33 mouse cellular contexts compared by ENCODE assay signal in genomic region chr13:23925792-23926191, GRCm38 (mm10). TPM values are rescaled to one million over a fixed set of nuclear protein-coding genes. Genes with fewer than 3 reads are reported as not detected.
"Had no signal": no experiment of that assay in that cellular context is flagged by ENCODE, and none has a peak within 500 bp of the region (broad histone marks: within the 10 kb centered on the region; RNA-seq: fewer than 3 reads in every experiment).

No protein-coding gene starts in this region.

- H3K27ac ChIP-seq: heart, embryonic 10.5 days; hindbrain, embryonic 10.5 days; hindbrain, embryonic 12.5 days; hindbrain, embryonic 14.5 days; intestine, embryonic 15.5 days; kidney, embryonic 15.5 days; kidney, postnatal 0 days; limb, embryonic 13.5 days; limb, embryonic 15.5 days; liver, embryonic 12.5 days; liver, embryonic 14.5 days had no signal

- DNase-seq: gastrocnemius, postnatal 10 days; gastrocnemius, postnatal 25 days; heart, adult 18-20 months; heart, postnatal 10 days; heart, postnatal 4 days; kidney, adult 11 months; kidney, adult 2 months; kidney, postnatal 14 days; kidney, postnatal 36 days; layer of hippocampus, adult 9-11 months; layer of hippocampus, postnatal 36 days; left cerebral cortex, postnatal 4 days; lung, adult 18-20 months had no signal

- H3K4me3 ChIP-seq: heart, embryonic 10.5 days; heart, embryonic 12.5 days; hindbrain, embryonic 10.5 days; hindbrain, embryonic 12.5 days; intestine, embryonic 15.5 days; kidney, embryonic 15.5 days; limb, embryonic 13.5 days; limb, embryonic 15.5 days; liver, embryonic 12.5 days had no signal

- ATAC-seq: hindbrain, embryonic 16.5 days; inflammation-experienced regulatory T-cells, adult 6 months; intestine, embryonic 15.5 days; liver, embryonic 12.5 days had no signal

- H3K27me3 ChIP-seq: heart, embryonic 12.5 days; hindbrain, embryonic 12.5 days; intestine, embryonic 15.5 days; kidney, embryonic 15.5 days; limb, embryonic 13.5 days; limb, embryonic 15.5 days; liver, embryonic 12.5 days had no signal

- H3K9ac ChIP-seq: heart, embryonic 12.5 days; hindbrain, embryonic 12.5 days; hindbrain, embryonic 14.5 days; intestine, embryonic 15.5 days; kidney, embryonic 15.5 days; limb, embryonic 13.5 days; limb, embryonic 15.5 days; liver, embryonic 12.5 days; liver, embryonic 14.5 days had no signal

- H3K4me2 ChIP-seq: heart, embryonic 12.5 days; hindbrain, embryonic 12.5 days; hindbrain, embryonic 14.5 days; intestine, embryonic 15.5 days; kidney, embryonic 15.5 days; limb, embryonic 13.5 days; limb, embryonic 15.5 days; liver, embryonic 12.5 days had no signal

- H3K36me3 ChIP-seq: heart, embryonic 10.5 days; heart, embryonic 12.5 days; hindbrain, embryonic 10.5 days; hindbrain, embryonic 12.5 days; intestine, embryonic 15.5 days; kidney, embryonic 15.5 days; limb, embryonic 13.5 days; limb, embryonic 15.5 days; liver, embryonic 12.5 days had no signal

- H3K4me1 ChIP-seq: heart, embryonic 10.5 days; hindbrain, embryonic 10.5 days; hindbrain, embryonic 12.5 days; limb, embryonic 15.5 days had no signal

- H3K9me3 ChIP-seq: heart, embryonic 10.5 days; heart, embryonic 12.5 days; hindbrain, embryonic 10.5 days; hindbrain, embryonic 12.5 days; intestine, embryonic 15.5 days; kidney, embryonic 15.5 days; limb, embryonic 13.5 days; limb, embryonic 15.5 days; liver, embryonic 12.5 days had no signal

RNA-seq across cellular contexts. Expression of gene Hist1h2ba, which starts 8.2 kb away (rescaled TPM):
- polyA plus RNA-seq: heart, embryonic 10.5 days; heart, embryonic 12.5 days; heart, embryonic 14.5 days; heart, embryonic 16.5 days; hindbrain, embryonic 10.5 days; hindbrain, embryonic 12.5 days; hindbrain, embryonic 14.5 days; hindbrain, embryonic 16.5 days; inflammation-experienced regulatory T-cells, adult 6 months; intestine, embryonic 15.5 days; kidney, embryonic 15.5 days; kidney, postnatal 0 days; large intestine, adult 2 months; limb, embryonic 11.5 days; limb, embryonic 13.5 days; limb, embryonic 15.5 days; liver, adult 2 months; liver, embryonic 12.5 days; liver, embryonic 14.5 days; liver, embryonic 16.5 days had no signal

RNA-seq across cellular contexts. Expression of gene Hist1h2aa, which starts 8.5 kb away (rescaled TPM):
- polyA plus RNA-seq: heart, embryonic 10.5 days; heart, embryonic 12.5 days; heart, embryonic 14.5 days; heart, embryonic 16.5 days; hindbrain, embryonic 10.5 days; hindbrain, embryonic 12.5 days; hindbrain, embryonic 14.5 days; hindbrain, embryonic 16.5 days; inflammation-experienced regulatory T-cells, adult 6 months; intestine, embryonic 15.5 days; kidney, adult 2 months; kidney, embryonic 15.5 days; kidney, postnatal 0 days; large intestine, adult 2 months; limb, embryonic 11.5 days; limb, embryonic 13.5 days; limb, embryonic 15.5 days; liver, adult 2 months; liver, embryonic 12.5 days; liver, embryonic 14.5 days; liver, embryonic 16.5 days had no signal

RNA-seq across cellular contexts. Expression of gene Slc17a4, which starts 11.0 kb away (rescaled TPM):
- polyA plus RNA-seq: heart, embryonic 10.5 days; heart, embryonic 12.5 days; heart, embryonic 14.5 days; hindbrain, embryonic 10.5 days; hindbrain, embryonic 14.5 days; hindbrain, embryonic 16.5 days; limb, embryonic 11.5 days; limb, embryonic 13.5 days; limb, embryonic 15.5 days; liver, embryonic 12.5 days had no signal

RNA-seq across cellular contexts. Expression of gene Slc17a1, which starts 58.2 kb away (rescaled TPM):
- polyA plus RNA-seq: heart, embryonic 10.5 days; heart, embryonic 12.5 days; heart, embryonic 14.5 days; heart, embryonic 16.5 days; hindbrain, embryonic 10.5 days; hindbrain, embryonic 12.5 days; hindbrain, embryonic 14.5 days; hindbrain, embryonic 16.5 days; inflammation-experienced regulatory T-cells, adult 6 months; large intestine, adult 2 months; limb, embryonic 11.5 days; limb, embryonic 13.5 days; limb, embryonic 15.5 days; liver, embryonic 12.5 days had no signal
